Comparison of ENCODE assay signal across 7 mouse cellular contexts in genomic region chr12:111966683-111967173, GRCm38 (mm10). TPM values are rescaled to one million over a fixed set of nuclear protein-coding genes. Genes with fewer than 3 reads are reported as not detected.
DNase-seq lines count a peak whose midpoint lies in the region; ATAC-seq lines count a peak whose summit lies in the region.

TSS of gene Atp5mpl (minus strand) at chr12:111966977.

- peak; percentile 96 for ATAC-seq in intestine, embryonic 16.5 days
- peak; percentile 93 for ATAC-seq in midbrain, embryonic 11.5 days (ENCODE audit: low FRiP score)

- peak within 1 kb of the TSS; percentile 97 for H3K9ac ChIP-seq in intestine, embryonic 16.5 days (ENCODE audit: low read depth, low read length)
- H3K9ac ChIP-seq in midbrain, embryonic 11.5 days (ENCODE audit: low read length), result peak within 1 kb of the TSS; percentile 92

- peak within 1 kb of the TSS; percentile 93 for H3K4me2 ChIP-seq in intestine, embryonic 16.5 days (ENCODE audit: low read depth, low read length)
- peak within 1 kb of the TSS; percentile 96 for H3K4me2 ChIP-seq in midbrain, embryonic 11.5 days

- H3K27ac ChIP-seq in intestine, embryonic 16.5 days (ENCODE audit: low read length), result peak within 1 kb of the TSS; percentile 82
- H3K27ac ChIP-seq in midbrain, embryonic 11.5 days (ENCODE audit: low read depth, low read length), result no peak within 1 kb of the TSS; the same call in 1 of the 2 replicates

- H3K36me3 ChIP-seq in intestine, embryonic 16.5 days (ENCODE audit: control insufficient read depth, insufficient read depth, low read length), result peaks cover 3% of the 10 kb centered on the region; the same call in 1 of the 2 replicates
- H3K36me3 ChIP-seq in midbrain, embryonic 11.5 days (ENCODE audit: control insufficient read depth, insufficient read depth, low read length), result peaks cover 5% of the 10 kb centered on the region; the same call in 1 of the 2 replicates

- H3K4me1 ChIP-seq in intestine, embryonic 16.5 days (ENCODE audit: control insufficient read depth, insufficient read depth, low read length), result peaks cover 10% of the 10 kb centered on the region
- H3K4me1 ChIP-seq in midbrain, embryonic 11.5 days (ENCODE audit: control insufficient read depth, insufficient read depth, low read length), result peaks cover 9% of the 10 kb centered on the region

- DNase-seq in adrenal gland, adult 8-10 months, result peak; percentile 90
- peak; percentile 98 for DNase-seq in embryo, embryonic 9.5 days (ENCODE audit: extremely low spot score)
- DNase-seq in gastrocnemius, postnatal 4 days (ENCODE audit: low spot score in 2 of 2), result peak; percentile 98 to 99
- peak; percentile 96 to 97 for DNase-seq in left cerebral cortex, postnatal 36 days (ENCODE audit: low spot score in 2 of 2)
- peak; percentile 100 for DNase-seq in midbrain, embryonic 11.5 days (ENCODE audit: low spot score, missing footprints)
- DNase-seq in skeletal muscle tissue, adult 2 months (ENCODE audit: low read depth, low spot score), result peak; percentile 95

- H3K4me3 ChIP-seq in intestine, embryonic 16.5 days (ENCODE audit: low read length), result peak within 1 kb of the TSS; percentile 92
- H3K4me3 ChIP-seq in midbrain, embryonic 11.5 days (ENCODE audit: low read depth, low read length), result peak within 1 kb of the TSS; percentile 85

- H3K27me3 ChIP-seq in intestine, embryonic 16.5 days (replicated peaks; ENCODE audit: control insufficient read depth, insufficient read depth, low read length), result no peaks in the 10 kb centered on the region
- H3K27me3 ChIP-seq in midbrain, embryonic 11.5 days (ENCODE audit: control insufficient read depth, insufficient read depth, low read length), result no peaks in the 10 kb centered on the region

- WGBS in intestine, embryonic 16.5 days, result under 1% methylated on average over 37 of the region's 37 CpGs
- under 1% methylated on average over 37 of the region's 37 CpGs for WGBS in midbrain, embryonic 11.5 days

- intact Hi-C loops in left cerebral cortex, postnatal 36 days (cut with DNase I), result no loop called here

- no peaks in the 10 kb centered on the region for H3K9me3 ChIP-seq in intestine, embryonic 16.5 days (ENCODE audit: control insufficient read depth, low read length)
- no peaks in the 10 kb centered on the region for H3K9me3 ChIP-seq in midbrain, embryonic 11.5 days (ENCODE audit: control insufficient read depth, low read length)

RNA-seq across cellular contexts. Expression of gene Atp5mpl, which starts in this region (rescaled TPM):
- total RNA-seq in adrenal gland, adult 8-10 months (2022), result 100 to 1,000 TPM; 314 to 407 (median 358) TPM
- total RNA-seq in gastrocnemius, postnatal 4 days (2021), result 100 to 1,000 TPM; 830 to 852 TPM
- polyA plus RNA-seq in intestine, embryonic 16.5 days (2015; fragmentation: Nextera tagmentation; extraction: Ambion mirVana), result 900 and 957 TPM in 2 replicates
- 100 to 1,000 TPM; 339 to 346 TPM for total RNA-seq in left cerebral cortex, postnatal 36 days (2021)
- 565 and 627 TPM in 2 replicates for polyA plus RNA-seq in midbrain, embryonic 11.5 days (2014; fragmentation: Nextera tagmentation; extraction: Ambion mirVana)
